Mouse (Mus musculus): ENCODE measurements around the gene Ntn5.

DNA sequence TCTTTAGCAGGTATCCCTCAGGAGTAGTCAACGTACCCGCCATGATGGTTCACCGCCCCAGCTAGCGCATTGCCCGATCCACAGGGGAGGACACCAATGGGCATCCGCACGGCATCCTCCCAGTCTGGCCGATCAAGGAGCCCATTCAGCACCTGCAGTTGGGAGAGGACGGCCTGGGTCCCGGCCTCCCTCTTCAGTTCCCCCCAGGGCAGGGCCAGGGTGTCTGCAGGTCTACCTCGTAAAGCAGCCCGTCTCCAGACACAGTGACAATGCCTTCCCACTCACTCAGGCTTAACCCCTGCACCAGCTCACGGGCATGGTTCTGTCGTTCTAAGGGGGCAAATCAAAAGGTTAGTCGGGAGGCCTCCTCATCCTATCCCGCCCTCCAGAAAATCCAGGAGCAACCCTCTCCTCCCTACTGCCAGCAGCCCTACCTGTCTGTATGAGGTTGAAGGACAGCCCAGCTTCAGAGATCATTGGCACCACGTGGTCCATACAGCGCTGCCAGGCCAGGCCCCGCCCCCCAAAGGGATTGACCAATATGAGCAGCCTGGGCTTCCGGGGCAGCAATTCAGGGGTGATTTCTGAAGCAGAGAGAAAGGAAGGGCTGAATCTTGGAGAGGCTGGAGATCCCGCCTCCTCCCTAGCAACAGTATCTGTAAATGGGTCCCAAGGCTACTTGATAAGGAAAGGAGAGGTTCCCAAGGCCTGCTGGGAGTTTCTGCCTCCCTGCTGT is 28.4 kb downstream of the Ntn5 start:
- TF ChIP-seq CTCF (IDR thresholded peaks at IDR 0.05; ENCODE audit: borderline replicate concordance, control insufficient read depth, extremely low read depth, insufficient read depth, low read length, poor library complexity) (no peak), POLR2A (IDR thresholded peaks at IDR 0.05; ENCODE audit: control insufficient read depth, extremely low read depth, insufficient read depth, low read length, poor library complexity) (no peak)
